Mouse (Mus musculus): ENCODE measurements around the gene Prkaa2. TPM values are rescaled to one million over a fixed set of nuclear protein-coding genes. Genes with fewer than 3 reads are reported as not detected.

Gene Prkaa2
- polyA plus RNA-seq, 1 experiment: not detected

DNA sequence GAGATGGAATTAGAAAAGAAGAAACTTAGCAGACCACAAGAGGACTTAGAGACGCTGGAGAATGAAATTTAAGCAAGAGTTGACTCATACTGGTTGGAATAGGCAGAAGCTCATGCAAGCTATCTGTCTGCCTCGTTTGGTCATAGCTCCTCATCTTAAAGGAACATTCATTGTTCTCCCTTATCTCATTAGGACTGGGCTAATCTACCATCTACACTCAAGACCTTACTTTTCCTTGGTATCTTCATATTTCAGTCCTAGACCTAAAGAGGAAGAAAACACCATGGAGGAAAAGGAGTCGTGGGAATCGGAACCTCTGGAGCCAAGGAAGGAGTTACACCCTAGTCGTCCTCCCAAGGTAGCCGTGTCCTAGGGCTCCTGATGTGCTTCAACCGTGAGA lies 121.0 kb downstream of the Prkaa2 start:
- Histone ChIP-seq H3K4me1 (ENCODE audit: control insufficient read depth, insufficient read depth, low read length) (no peaks in the 10 kb centered on the region), H3K27ac (ENCODE audit: insufficient read depth, low read depth, low read length) (no peak overlapping the region), H3K4me3 (ENCODE audit: insufficient read depth, low read depth, low read length) (no peak overlapping the region)
- 92% methylated on average over 7 of the region's 7 CpGs for WGBS
- no peak for TF ChIP-seq POLR2A (IDR thresholded peaks at IDR 0.05; ENCODE audit: insufficient read depth, low read depth, low read length)
- no peak for TF ChIP-seq CTCF (IDR thresholded peaks at IDR 0.05; ENCODE audit: insufficient read depth, low read depth, low read length)

DNA sequence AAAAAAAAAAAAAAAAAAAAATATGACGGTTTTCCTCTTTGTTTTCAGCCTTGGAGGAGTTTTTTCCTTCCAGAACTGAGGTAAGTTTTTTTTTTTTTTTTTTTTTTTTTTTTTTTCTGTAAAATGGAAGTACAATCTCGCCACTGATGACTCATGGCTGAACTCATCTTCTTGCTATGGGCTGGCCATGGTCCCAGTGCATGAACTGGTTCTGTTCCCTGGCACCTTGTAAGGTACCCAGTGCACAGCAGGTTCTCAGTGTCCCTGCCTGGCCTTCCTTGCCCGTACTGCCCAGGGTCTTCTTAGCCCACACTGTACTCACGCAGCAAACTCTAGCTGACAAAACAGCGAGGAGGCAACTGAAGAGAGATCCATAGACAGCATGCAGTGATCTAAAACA lies 121.6 kb downstream of the Prkaa2 start:
- Histone ChIP-seq H3K4me3 (ENCODE audit: insufficient read depth, low read depth, low read length) (no peak overlapping the region), H3K27ac (ENCODE audit: insufficient read depth, low read depth, low read length) (no peak overlapping the region), H3K4me1 (ENCODE audit: control insufficient read depth, insufficient read depth, low read length) (no peaks in the 10 kb centered on the region)
- 83% methylated on average over 5 of the region's 5 CpGs for WGBS
- TF ChIP-seq POLR2A (IDR thresholded peaks at IDR 0.05; ENCODE audit: insufficient read depth, low read depth, low read length): no peak
- no peak for TF ChIP-seq CTCF (IDR thresholded peaks at IDR 0.05; ENCODE audit: insufficient read depth, low read depth, low read length)

DNA sequence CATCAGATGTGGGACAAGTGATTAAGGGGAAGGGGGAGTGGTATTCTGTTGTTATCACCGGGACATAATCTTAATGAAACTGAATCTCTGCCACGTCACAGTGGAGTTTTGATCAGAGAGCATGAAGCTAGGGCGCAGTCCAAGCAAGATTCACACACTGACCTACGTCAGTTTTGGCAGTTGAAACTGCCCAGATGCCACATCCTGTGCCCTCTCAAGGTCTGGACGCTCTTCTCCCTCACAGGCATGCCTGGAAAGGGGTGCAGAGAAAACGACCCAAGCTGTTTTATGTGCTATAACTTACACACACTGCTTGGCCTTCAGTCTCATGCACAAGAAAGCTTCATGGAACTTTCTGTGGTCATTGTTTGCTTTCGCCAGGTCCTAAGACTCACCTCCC lies 122.1 kb downstream of the Prkaa2 start:
- no peak overlapping the region for H3K4me3 ChIP-seq (ENCODE audit: insufficient read depth, low read depth, low read length)
- TF ChIP-seq CTCF (IDR thresholded peaks at IDR 0.05; ENCODE audit: insufficient read depth, low read depth, low read length) (no peak), POLR2A (IDR thresholded peaks at IDR 0.05; ENCODE audit: insufficient read depth, low read depth, low read length) (no peak)
- 79% methylated on average over 7 of the region's 7 CpGs for WGBS
- no peak overlapping the region for H3K27ac ChIP-seq (ENCODE audit: insufficient read depth, low read depth, low read length)
- H3K4me1 ChIP-seq (ENCODE audit: control insufficient read depth, insufficient read depth, low read length): no peaks in the 10 kb centered on the region

DNA sequence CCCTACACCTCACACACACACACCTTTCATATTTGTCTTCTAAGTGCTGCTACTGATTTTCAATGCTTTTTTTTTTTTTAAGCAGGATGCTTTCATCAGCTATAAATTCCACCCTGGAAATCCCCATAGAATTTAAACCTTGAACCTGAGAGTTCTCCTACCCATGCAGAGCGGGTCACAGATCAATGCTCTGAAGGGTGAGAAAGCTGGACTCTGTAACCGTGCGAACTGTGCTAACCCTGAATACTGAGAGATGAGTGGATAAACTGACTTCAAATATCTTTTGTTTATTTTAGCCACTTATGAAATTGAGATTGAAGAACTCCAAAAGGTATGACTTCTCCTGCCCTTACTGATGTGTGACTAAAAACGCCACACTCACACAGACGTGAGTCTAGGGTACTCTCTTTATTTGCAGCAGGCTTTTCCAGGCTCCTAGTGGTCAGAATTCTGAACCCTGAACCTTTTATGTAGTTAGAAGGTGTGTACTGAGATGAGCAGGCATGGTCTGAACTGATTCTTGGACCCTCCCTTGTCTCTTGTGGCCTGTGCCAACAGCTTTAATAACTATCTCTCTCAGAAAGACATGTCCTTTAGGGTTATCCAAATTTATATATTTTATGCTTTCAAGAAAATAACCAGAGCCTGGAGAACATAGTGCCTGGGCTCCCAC lies 123.6 kb downstream of the Prkaa2 start:
- TF ChIP-seq CTCF (IDR thresholded peaks at IDR 0.05; ENCODE audit: insufficient read depth, low read depth, low read length) (no peak), POLR2A (IDR thresholded peaks at IDR 0.05; ENCODE audit: insufficient read depth, low read depth, low read length) (no peak)
- Histone ChIP-seq H3K27ac (ENCODE audit: insufficient read depth, low read depth, low read length) (no peak overlapping the region), H3K4me1 (ENCODE audit: control insufficient read depth, insufficient read depth, low read length) (no peaks in the 10 kb centered on the region), H3K4me3 (ENCODE audit: insufficient read depth, low read depth, low read length) (no peak overlapping the region)
- WGBS: 95% methylated on average over 5 of the region's 5 CpGs

Other genes starting within 250 kb of the Prkaa2 start
- gene C8a, start 233.5 kb downstream of the Prkaa2 start, polyA plus RNA-seq (2012; ENCODE audit: insufficient read depth, insufficient read length, low replicate concordance, missing spikeins): not detected in 2 replicates
- not detected in 2 replicates for gene Fyb2, start 196.4 kb downstream of the Prkaa2 start, polyA plus RNA-seq (2012; ENCODE audit: insufficient read depth, insufficient read length, low replicate concordance, missing spikeins)
- not detected in 2 replicates for gene Plpp3, start 47.5 kb upstream of the Prkaa2 start, polyA plus RNA-seq (2012; ENCODE audit: insufficient read depth, insufficient read length, low replicate concordance, missing spikeins)

All from olfactory bulb, adult 2 months (tissue).